Mouse (Mus musculus) inflammation-experienced regulatory T-cells (primary cell): Measurements from ENCODE around the gene Misp. TPM values are rescaled to one million over a fixed set of nuclear protein-coding genes. Genes with fewer than 3 reads are reported as not detected.

Experiments used
- polyA plus RNA-seq, 2 experiments: library from polyadenylated mRNA; unstranded; fragments of 100-300 nt; shearing (Covaris generic); gene quantifications; one replicate each; pipeline ENCODE4 v1.2.1; 2017

The Misp gene
- polyA plus RNA-seq = 1 to 10 TPM in 1 of 2 experiments, not detected in 1; 2.1 TPM

GRCm38 (mm10) chr10:79820782-79821181 is at the start of gene Misp:
Misp (plus strand) TSS chr10:79820989.

GRCm38 (mm10) chr10:79777103-79777531 is 43.7 kb upstream of the Misp start, which contains the start of gene Fstl3:
Fstl3 (plus strand) TSS chr10:79777272.

GRCm38 (mm10) chr10:79790861-79791260 is 29.9 kb upstream of the Misp start, which contains the start of gene Prss57:
Prss57 (minus strand) TSS chr10:79790961.

GRCm38 (mm10) chr10:79793051-79793737 is 27.6 kb upstream of the Misp start, which contains the start of gene Palm:
Palm (plus strand) TSS chr10:79793572.

GRCm38 (mm10) chr10:79853860-79854795 is 33.3 kb downstream of the Misp start, which contains the start of gene Ptbp1:
Ptbp1 (plus strand) TSS chr10:79854427.

GRCm38 (mm10) chr10:79874290-79874862 is 53.6 kb downstream of the Misp start, which contains the start of the genes Prtn3 and Plppr3:
Prtn3 (plus strand) TSS chr10:79874476.
Plppr3 (minus strand) TSS chr10:79874634.

Other genes starting within 250 kb of the Misp start
- under 1 TPM in 1 of 2 experiments, not detected in 1; 0.62 TPM for gene Theg, start 233.7 kb upstream of the Misp start, polyA plus RNA-seq
- under 1 TPM; 0.17 to 0.27 TPM for gene C2cd4c, start 207.0 kb upstream of the Misp start, polyA plus RNA-seq
- under 1 TPM in 1 of 2 experiments, not detected in 1; 0.30 TPM for gene Shc2, start 183.1 kb upstream of the Misp start, polyA plus RNA-seq
- not detected for gene Odf3l2, start 175.3 kb upstream of the Misp start, polyA plus RNA-seq
- 1 to 10 TPM in 1 of 2 experiments, not detected in 1; 1.6 TPM for gene Madcam1, start 156.4 kb upstream of the Misp start, polyA plus RNA-seq
- gene Tpgs1, start 151.6 kb upstream of the Misp start, polyA plus RNA-seq = 10 to 100 TPM; 40.8 to 60.9 TPM
- gene Cdc34, start 138.8 kb upstream of the Misp start, polyA plus RNA-seq = 10 to 100 TPM; 87.7 to 88.0 TPM
- gene Gzmm, start 132.0 kb upstream of the Misp start, polyA plus RNA-seq = 1 to 10 TPM; 1.1 to 3.0 TPM
- gene Bsg, start 116.5 kb upstream of the Misp start, polyA plus RNA-seq = 100 to 1,000 TPM; 235 to 253 TPM
- gene Hcn2, start 104.4 kb upstream of the Misp start, polyA plus RNA-seq = under 1 TPM in 1 of 2 experiments, not detected in 1; 0.13 TPM
- gene Polrmt, start 74.4 kb upstream of the Misp start, polyA plus RNA-seq = 10 to 100 TPM; 41.3 to 47.1 TPM
- gene Fgf22, start 65.9 kb upstream of the Misp start, polyA plus RNA-seq = under 1 TPM; 0.12 to 0.55 TPM
- 10 to 100 TPM; 47.4 to 52.3 TPM for gene Rnf126, start 54.0 kb upstream of the Misp start, polyA plus RNA-seq
- gene Fstl3, start 43.7 kb upstream of the Misp start, polyA plus RNA-seq = under 1 TPM; 0.13 to 0.51 TPM
- gene Prss57, start 30.0 kb upstream of the Misp start, polyA plus RNA-seq = not detected
- 1 to 10 TPM in 1 of 2 experiments, under 1 TPM in 1; 0.76 to 4.9 TPM for gene Palm, start 27.4 kb upstream of the Misp start, polyA plus RNA-seq
- gene Ptbp1, start 33.4 kb downstream of the Misp start, polyA plus RNA-seq = 100 to 1,000 TPM; 239 to 286 TPM
- under 1 TPM in 1 of 2 experiments, not detected in 1; 0.34 TPM for gene Prtn3, start 53.5 kb downstream of the Misp start, polyA plus RNA-seq
- gene Plppr3, start 53.6 kb downstream of the Misp start, polyA plus RNA-seq = 1 to 10 TPM; 2.7 to 4.4 TPM
- gene Elane, start 65.3 kb downstream of the Misp start, polyA plus RNA-seq = not detected
- not detected for gene Cfd, start 69.9 kb downstream of the Misp start, polyA plus RNA-seq
- 10 to 100 TPM; 30.5 to 30.7 TPM for gene Med16, start 87.9 kb downstream of the Misp start, polyA plus RNA-seq
- gene Gm26602, start 89.9 kb downstream of the Misp start, polyA plus RNA-seq = 10 to 100 TPM; 10.9 to 15.4 TPM
- gene Kiss1r, start 96.0 kb downstream of the Misp start, polyA plus RNA-seq = under 1 TPM; 0.09 to 0.57 TPM
- 100 to 1,000 TPM; 160 to 181 TPM for gene R3hdm4, start 100.2 kb downstream of the Misp start, polyA plus RNA-seq
- gene Arid3a, start 106.1 kb downstream of the Misp start, polyA plus RNA-seq = 1 to 10 TPM; 6.9 to 8.9 TPM
- gene Wdr18, start 139.2 kb downstream of the Misp start, polyA plus RNA-seq = 10 to 100 TPM; 63.3 to 64.9 TPM
- under 1 TPM; 0.10 to 0.83 TPM for gene Grin3b, start 149.7 kb downstream of the Misp start, polyA plus RNA-seq
- 10 to 100 TPM; 22.6 to 30.0 TPM for gene Tmem259, start 163.3 kb downstream of the Misp start, polyA plus RNA-seq
- 100 to 1,000 TPM; 843 to 967 TPM for gene Cnn2, start 167.6 kb downstream of the Misp start, polyA plus RNA-seq
- 10 to 100 TPM; 49.6 to 55.9 TPM for gene Abca7, start 175.5 kb downstream of the Misp start, polyA plus RNA-seq
- gene Arhgap45, start 195.7 kb downstream of the Misp start, polyA plus RNA-seq = 100 to 1,000 TPM; 728 to 884 TPM
- 100 to 1,000 TPM; 196 TPM for gene Polr2e, start 218.8 kb downstream of the Misp start, polyA plus RNA-seq
- gene Gpx4, start 226.2 kb downstream of the Misp start, polyA plus RNA-seq = 100 to 1,000 TPM; 386 to 437 TPM